Mouse (Mus musculus) MEL (cell line): ENCODE data around the gene Trappc2l.

ENCODE experiments used
- CTCF ChIP-seq, 3 experiments: IDR thresholded peaks in 2 of 3; conservative IDR thresholded peaks in 1 of 3; 2 replicates each; pipeline ENCODE4 v1.5.1; 2011 to 2012; ENCODE audit warnings: low read length in 3 of 3, low read depth in 2 of 3, mild to moderate bottlenecking in 2 of 3, improper control_type of control experiment in 1 of 3, inconsistent platforms in 1 of 3, mixed read lengths in 1 of 3, moderate library complexity in 1 of 3; ENCODE audit not compliant: control insufficient read depth in 1 of 3, insufficient read depth in 1 of 3, poor library complexity in 1 of 3, severe bottlenecking in 1 of 3
- EP300 ChIP-seq, 2 experiments: IDR thresholded peaks; 2 replicates each; pipeline ENCODE4 v1.6.1; 2011; ENCODE audit warnings: improper control_type of control experiment in 2 of 2, low read length in 2 of 2, low read depth in 1 of 2, mild to moderate bottlenecking in 1 of 2
- GATA1 ChIP-seq: IDR thresholded peaks from 2 replicates; pipeline ENCODE4 v1.6.1; 2011; ENCODE audit warnings: low read depth, low read length, improper control_type of control experiment
- POLR2A ChIP-seq, 2 experiments: IDR thresholded peaks; 2 replicates each; pipeline ENCODE4 v1.6.1; 2011 to 2012; ENCODE audit warnings: low read length in 2 of 2, mild to moderate bottlenecking in 2 of 2, control low read depth in 1 of 2, improper control_type of control experiment in 1 of 2, low read depth in 1 of 2, moderate library complexity in 1 of 2; ENCODE audit not compliant: control insufficient read depth in 1 of 2, insufficient read depth in 1 of 2, poor library complexity in 1 of 2
- POLR2AphosphoS2 ChIP-seq: IDR thresholded peaks from 2 replicates; pipeline ENCODE4 v1.6.1; 2011; ENCODE audit warnings: low read length, improper control_type of control experiment
- POLR2AphosphoS5 ChIP-seq: IDR thresholded peaks from 2 replicates; pipeline ENCODE4 v1.6.1; 2012; ENCODE audit warnings: low read depth, borderline replicate concordance, mild to moderate bottlenecking, inconsistent platforms, low read length, moderate library complexity, mixed read lengths
- USF2 ChIP-seq, 2 experiments: IDR thresholded peaks; 2 replicates each; pipeline ENCODE4 v1.6.1; 2011 to 2012; ENCODE audit warnings: improper control_type of control experiment in 2 of 2, low read length in 2 of 2, borderline replicate concordance in 1 of 2, inconsistent platforms in 1 of 2, low read depth in 1 of 2, mild to moderate bottlenecking in 1 of 2; ENCODE audit not compliant: insufficient read depth in 1 of 2
- ZC3H11A ChIP-seq: IDR thresholded peaks from 2 replicates; pipeline ENCODE4 v1.6.1; 2012; ENCODE audit warnings: low read depth, mild to moderate bottlenecking, inconsistent platforms, low read length, improper control_type of control experiment

DNA sequence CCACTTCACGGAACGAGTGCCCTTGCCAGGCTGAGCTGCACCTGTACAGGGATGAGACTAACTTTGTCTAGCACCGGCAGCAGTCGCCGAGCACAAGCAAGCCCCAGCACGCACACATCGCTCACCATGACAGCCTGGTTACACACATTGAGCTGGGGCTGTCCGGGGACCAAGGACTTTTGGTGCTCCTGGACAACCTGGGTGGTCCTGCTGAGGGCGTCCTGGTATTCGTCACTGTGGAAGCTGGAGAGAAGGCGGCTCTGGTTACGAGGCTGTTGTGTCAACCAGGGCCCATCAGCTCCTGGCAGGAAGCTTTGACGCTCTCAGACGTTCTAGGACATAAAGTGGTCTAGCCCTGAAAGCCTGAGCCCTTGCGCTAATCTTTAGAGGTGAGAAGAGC, 30.5 kb upstream of the Trappc2l start:
- TF ChIP-seq ZC3H11A (no peak), POLR2A (IDR thresholded peaks at IDR 0.05; ENCODE audit: control insufficient read depth in 1 of 2, insufficient read depth in 1 of 2, low read depth in 1 of 2, low read length in 2 of 2, poor library complexity in 1 of 2) (no peak), CTCF (IDR thresholded peaks at IDR 0.05 in 2 of 3, conservative IDR thresholded peaks at IDR 0.05 in 1 of 3; ENCODE audit: control insufficient read depth in 1 of 3, insufficient read depth in 1 of 3, low read depth in 2 of 3, low read length in 3 of 3, poor library complexity in 1 of 3, severe bottlenecking in 1 of 3) (no peak), EP300 (IDR thresholded peaks at IDR 0.05; ENCODE audit: low read depth in 1 of 2, low read length in 2 of 2) (no peak), POLR2AphosphoS2 (no peak), GATA1 (no peak), USF2 (IDR thresholded peaks at IDR 0.05; ENCODE audit: borderline replicate concordance in 1 of 2, insufficient read depth in 1 of 2, low read depth in 1 of 2, low read length in 2 of 2) (no peak), POLR2AphosphoS5 (no peak)
